Mouse (Mus musculus) heart, postnatal 25 days (tissue): ENCODE results near the gene Hnrnpul2. TPM values are rescaled to one million over a fixed set of nuclear protein-coding genes. Genes with fewer than 3 reads are reported as not detected.

ENCODE experiments used
- total RNA-seq, 2 experiments: library from RNA; stranded (reverse); gene quantifications; 2 replicates each; pipeline ENCODE4 v1.2.3; 2021

Gene Hnrnpul2
- total RNA-seq, 2 experiments from 2014 or later: 42.5 to 49.4 TPM

Other genes with a start within 250 kb of the Hnrnpul2 start
- gene Slc22a8, start 228.8 kb upstream of the Hnrnpul2 start, total RNA-seq: not detected
- gene Slc22a6, start 202.0 kb upstream of the Hnrnpul2 start, total RNA-seq: not detected
- gene Chrm1, start 156.2 kb upstream of the Hnrnpul2 start, total RNA-seq: not detected
- gene Slc3a2, start 96.6 kb upstream of the Hnrnpul2 start, total RNA-seq: 10 to 100 TPM; 36.1 to 38.0 TPM
- gene Wdr74, start 84.2 kb upstream of the Hnrnpul2 start, total RNA-seq: 10 to 100 TPM; 17.9 to 18.9 TPM
- gene 1700092M07Rik, start 79.3 kb upstream of the Hnrnpul2 start, total RNA-seq: not detected
- gene Stx5a, start 78.6 kb upstream of the Hnrnpul2 start, total RNA-seq: 10 to 100 TPM; 27.6 to 31.0 TPM
- gene Nxf1, start 62.9 kb upstream of the Hnrnpul2 start, total RNA-seq: 10 to 100 TPM; 37.5 to 48.1 TPM
- 100 to 1,000 TPM; 108 to 110 TPM for gene Tmem223, start 49.0 kb upstream of the Hnrnpul2 start, total RNA-seq
- gene Tmem179b, start 45.5 kb upstream of the Hnrnpul2 start, total RNA-seq: 10 to 100 TPM; 14.8 to 16.4 TPM
- gene Taf6l, start 33.6 kb upstream of the Hnrnpul2 start, total RNA-seq: 1 to 10 TPM; 7.4 to 7.6 TPM
- 10 to 100 TPM; 53.4 to 62.4 TPM for gene Polr2g, start 21.4 kb upstream of the Hnrnpul2 start, total RNA-seq
- gene Zbtb3, start 17.5 kb upstream of the Hnrnpul2 start, total RNA-seq: 1 to 10 TPM; 1.9 to 2.1 TPM
- 10 to 100 TPM; 12.5 to 15.8 TPM for gene Ttc9c, start 677 bp upstream of the Hnrnpul2 start, total RNA-seq
- gene AC129217.1, start 9.8 kb downstream of the Hnrnpul2 start, total RNA-seq: not detected
- gene Bscl2, start 17.5 kb downstream of the Hnrnpul2 start, total RNA-seq: 10 to 100 TPM; 23.9 to 24.0 TPM
- gene Gng3, start 19.2 kb downstream of the Hnrnpul2 start, total RNA-seq: not detected
- 1 to 10 TPM; 3.3 to 4.9 TPM for gene Lrrn4cl, start 30.8 kb downstream of the Hnrnpul2 start, total RNA-seq
- gene Ubxn1, start 51.5 kb downstream of the Hnrnpul2 start, total RNA-seq: 100 to 1,000 TPM; 113 to 124 TPM
- gene Uqcc3, start 60.9 kb downstream of the Hnrnpul2 start, total RNA-seq: 10 to 100 TPM; 59.3 to 60.1 TPM
- gene Lbhd1, start 63.7 kb downstream of the Hnrnpul2 start, total RNA-seq: 1 to 10 TPM; 1.4 to 5.9 TPM
- not detected for gene Gm49403, start 63.9 kb downstream of the Hnrnpul2 start, total RNA-seq
- gene 1810009A15Rik, start 68.8 kb downstream of the Hnrnpul2 start, total RNA-seq: 10 to 100 TPM; 17.6 to 19.8 TPM
- gene Gm49416, start 68.9 kb downstream of the Hnrnpul2 start, total RNA-seq: 1 to 10 TPM in 1 of 2 experiments, under 1 TPM in 1; 0.68 to 2.0 TPM
- 10 to 100 TPM; 11.2 to 11.8 TPM for gene Ints5, start 73.0 kb downstream of the Hnrnpul2 start, total RNA-seq
- gene Ganab, start 78.1 kb downstream of the Hnrnpul2 start, total RNA-seq: 10 to 100 TPM; 55.6 to 58.7 TPM
- 10 to 100 TPM; 35.9 to 36.7 TPM for gene B3gat3, start 100.4 kb downstream of the Hnrnpul2 start, total RNA-seq
- 10 to 100 TPM; 22.0 to 23.6 TPM for gene Rom1, start 109.3 kb downstream of the Hnrnpul2 start, total RNA-seq
- gene Eml3, start 109.5 kb downstream of the Hnrnpul2 start, total RNA-seq: 1 to 10 TPM; 8.9 to 9.1 TPM
- gene Mta2, start 121.9 kb downstream of the Hnrnpul2 start, total RNA-seq: 10 to 100 TPM; 29.5 to 32.3 TPM
- gene Tut1, start 133.8 kb downstream of the Hnrnpul2 start, total RNA-seq: 1 to 10 TPM; 7.2 to 8.8 TPM
- gene Eef1g, start 147.0 kb downstream of the Hnrnpul2 start, total RNA-seq: 100 to 1,000 TPM; 241 to 256 TPM
- 100 to 1,000 TPM; 283 to 326 TPM for gene Ahnak, start 169.3 kb downstream of the Hnrnpul2 start, total RNA-seq